Mouse (Mus musculus): ENCODE data around the gene Rrh. TPM values are rescaled to one million over a fixed set of nuclear protein-coding genes. Genes with fewer than 3 reads are reported as not detected.

Gene Rrh
- polyA plus RNA-seq, 1 experiment from 2014 or later, result not detected

DNA sequence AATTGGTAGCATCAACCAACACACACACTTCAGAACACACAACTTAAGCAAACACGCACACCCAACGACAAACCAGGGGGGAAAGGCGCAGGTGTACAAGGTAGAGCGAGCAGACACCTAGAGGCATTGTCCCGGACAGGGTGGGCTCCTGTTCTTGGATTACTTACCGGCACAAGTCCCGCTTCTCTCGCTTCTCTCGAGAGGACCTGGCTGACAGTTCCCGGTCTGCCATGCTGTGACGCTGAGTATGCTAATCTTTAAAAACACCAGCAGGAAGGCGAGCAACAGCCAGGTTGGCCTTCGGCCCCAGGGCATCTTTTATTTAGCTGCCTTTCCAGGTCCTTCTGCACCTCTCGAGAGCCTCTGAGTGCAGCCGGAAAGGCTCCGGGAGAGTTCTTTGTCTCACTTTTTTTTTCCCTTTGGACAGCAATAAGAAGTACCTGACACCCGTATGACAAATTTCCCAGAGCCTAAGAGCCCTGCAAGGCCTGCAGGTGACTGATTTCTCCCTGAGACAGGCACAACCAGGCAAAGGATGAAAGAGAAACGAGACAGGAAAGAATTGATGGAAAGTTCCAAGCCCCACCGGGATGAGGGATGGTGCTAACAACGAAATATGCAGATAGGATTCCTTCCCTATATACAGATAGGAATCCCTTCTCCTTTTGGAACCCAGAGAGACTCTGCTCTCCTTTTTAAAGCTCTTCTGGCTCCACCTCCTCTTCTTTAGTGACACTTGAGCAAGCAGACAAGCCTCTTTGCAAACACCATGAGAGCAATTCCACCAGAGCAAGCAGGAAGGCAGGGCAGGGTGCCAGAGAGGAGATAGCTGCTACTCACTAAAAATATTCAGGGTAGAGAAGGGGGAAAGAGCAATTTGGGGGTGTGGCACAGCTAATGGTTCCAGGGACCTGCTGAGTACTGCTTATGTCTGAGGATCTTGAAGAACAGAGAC lies 67.5 kb downstream of the Rrh start, which contains the start of gene Egf:
Gene Egf (minus strand): TSS at position 667 of the 955 bp plus-strand sequence.
- peak; percentile 54; the same call in 1 of the 2 replicates for ATAC-seq (ENCODE audit: low FRiP score, low TSS enrichment)
- peaks cover 4% of the 10 kb centered on the region; the same call in 1 of the 2 replicates for H3K27me3 ChIP-seq (ENCODE audit: insufficient read depth, low read length)

More for the DNA sequence above, 67.5 kb downstream of the Rrh start, which contains the start of gene Egf:
- H3K9me3 ChIP-seq (ENCODE audit: low read length), result no peaks in the 10 kb centered on the region
- WGBS, result 6% methylated on average over 20 of the region's 20 CpGs
- H3K36me3 ChIP-seq (ENCODE audit: insufficient read depth, low read length), result no peaks in the 10 kb centered on the region
- H3K9ac ChIP-seq (replicated peaks; ENCODE audit: low read length), result peak within 1 kb of the TSS; percentile 53
- H3K4me3 ChIP-seq (ENCODE audit: low read length), result peak within 1 kb of the TSS; percentile 37
- peak within 1 kb of the TSS; percentile 55 for H3K4me2 ChIP-seq (replicated peaks; ENCODE audit: low read depth, low read length)
- H3K27ac ChIP-seq (ENCODE audit: low read length), result no peak within 1 kb of the TSS
- peaks cover 9% of the 10 kb centered on the region for H3K4me1 ChIP-seq (ENCODE audit: insufficient read depth, low read length)

Other genes with a start within 250 kb of the Rrh start
- 2.3 and 2.4 TPM in 2 replicates for gene Egf, start 67.3 kb downstream of the Rrh start, polyA plus RNA-seq (2015; fragmentation: Nextera tagmentation; extraction: Ambion mirVana)
- 0.10 TPM in 1 of 2 replicates, not detected in the other for gene Lrit3, start 18.6 kb downstream of the Rrh start, polyA plus RNA-seq (2015; fragmentation: Nextera tagmentation; extraction: Ambion mirVana)
- gene Gar1, start 8.8 kb upstream of the Rrh start, polyA plus RNA-seq (2015; fragmentation: Nextera tagmentation; extraction: Ambion mirVana), result 69.2 and 79.2 TPM in 2 replicates
- 18.0 and 24.6 TPM in 2 replicates for gene Cfi, start 13.3 kb upstream of the Rrh start, polyA plus RNA-seq (2015; fragmentation: Nextera tagmentation; extraction: Ambion mirVana)
- gene Pla2g12a, start 56.0 kb upstream of the Rrh start, polyA plus RNA-seq (2015; fragmentation: Nextera tagmentation; extraction: Ambion mirVana), result 43.0 and 47.5 TPM in 2 replicates
- 78.9 and 83.6 TPM in 2 replicates for gene Casp6, start 78.8 kb upstream of the Rrh start, polyA plus RNA-seq (2015; fragmentation: Nextera tagmentation; extraction: Ambion mirVana)
- 2.1 and 2.8 TPM in 2 replicates for gene Mcub, start 147.6 kb upstream of the Rrh start, polyA plus RNA-seq (2015; fragmentation: Nextera tagmentation; extraction: Ambion mirVana)
- gene Sec24b, start 239.0 kb upstream of the Rrh start, polyA plus RNA-seq (2015; fragmentation: Nextera tagmentation; extraction: Ambion mirVana), result 35.3 and 41.1 TPM in 2 replicates